Mouse (Mus musculus) CH12F3 (cell line): ENCODE measurements around the gene Zscan10.

Experiments used
- in situ Hi-C: fragments of 300-500 bp; cut with MboI; formaldehyde crosslinking; loops from 2 replicates; pipeline ENCODE4 v1.14.3; 2020; ENCODE audit warnings: low sequenced_read_pairs

Gene Zscan10

DNA sequence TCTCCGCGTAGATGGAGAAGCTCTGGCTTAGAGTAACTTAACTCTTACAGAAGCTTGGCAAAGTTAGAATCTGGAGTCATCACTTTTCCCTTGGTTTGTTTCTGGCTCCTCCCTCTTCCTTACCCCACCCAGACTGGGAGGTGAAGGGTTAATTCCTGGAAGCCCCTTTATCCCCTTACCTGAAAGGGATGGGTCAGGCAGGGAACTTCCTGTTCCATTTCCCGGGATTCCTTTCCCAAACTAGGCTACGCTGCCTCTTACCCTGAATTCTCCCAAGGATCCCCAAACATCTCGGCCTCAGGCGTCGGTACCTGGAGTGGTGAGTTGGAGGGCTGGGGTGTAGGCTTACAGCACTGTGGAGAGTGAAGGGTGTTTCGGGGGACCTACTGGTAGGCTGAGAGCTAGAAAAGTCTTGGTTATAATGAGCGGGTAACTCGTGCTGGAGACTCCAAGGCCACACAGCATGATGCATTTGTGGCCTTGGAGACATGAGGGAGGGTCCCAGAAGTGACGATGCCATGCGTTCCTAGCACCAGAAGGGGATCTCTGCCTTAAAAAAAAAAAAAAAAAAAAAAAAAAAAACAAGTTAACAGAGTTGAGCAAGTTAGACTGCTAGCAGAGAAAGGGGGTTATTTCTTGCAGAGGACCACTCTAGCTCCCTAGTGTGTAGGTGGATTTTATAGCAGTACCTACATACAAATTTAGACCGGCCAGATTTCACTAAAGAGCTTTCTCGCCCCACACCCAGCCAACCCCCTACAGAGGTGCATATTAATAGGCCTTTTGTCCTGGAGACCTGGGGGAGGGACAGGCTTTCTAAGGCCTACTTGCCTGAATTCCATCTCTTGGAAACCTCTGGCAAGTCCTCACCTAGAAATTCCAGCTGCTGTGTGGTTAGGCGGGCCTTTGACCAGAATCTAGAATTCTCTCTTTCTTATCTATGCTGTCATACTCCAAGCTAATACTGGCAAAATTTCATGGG lies at the start of gene Zscan10:
Gene Zscan10, plus strand, starts transcription at position 216 of the 982 bp plus-strand sequence.
- in situ Hi-C loops, result loop anchor here (5.0 kb wide), 1 partner anchor 34 kb away; no protein-coding TSS in a partner anchor

DNA sequence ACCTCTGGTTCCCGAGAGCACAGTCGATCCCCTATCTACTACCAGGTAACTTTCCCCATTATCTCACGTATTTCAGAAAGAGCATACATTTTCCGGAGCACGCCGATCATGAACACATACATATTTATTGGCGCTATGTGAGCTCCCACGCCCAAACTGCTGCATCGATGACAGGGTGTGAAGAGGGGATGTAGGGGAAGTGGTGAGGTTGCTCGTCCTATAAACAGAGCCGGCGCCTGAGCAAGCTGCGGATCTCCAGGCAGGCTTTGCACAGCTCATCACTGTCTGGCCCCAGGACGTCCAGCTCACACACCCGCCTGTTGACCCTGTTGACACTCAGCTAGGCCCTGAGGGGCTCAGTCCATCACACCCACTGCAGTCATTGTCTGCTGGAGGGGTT lies 49.8 kb upstream of the Zscan10 start:
- in situ Hi-C loops, result no loop called here

DNA sequence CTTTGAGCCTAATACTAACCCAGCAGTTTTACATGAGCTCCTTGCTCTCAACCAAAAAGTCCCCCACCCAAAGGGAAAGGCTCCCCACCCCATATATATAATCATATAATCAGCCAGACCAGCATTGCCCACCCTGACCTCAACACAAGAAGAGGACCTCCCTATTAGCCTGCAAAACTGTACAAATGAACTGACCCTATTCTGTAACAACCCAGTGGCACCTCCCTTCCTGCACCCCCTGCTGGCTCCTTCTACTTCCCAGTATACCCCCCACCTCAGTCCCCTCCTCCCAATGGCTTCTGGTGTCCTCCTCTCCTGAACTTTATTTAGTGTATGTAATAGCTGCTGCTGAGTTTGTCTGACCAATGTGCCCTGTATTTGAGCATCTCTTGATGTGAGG lies 49.2 kb upstream of the Zscan10 start:
- in situ Hi-C loops, result no loop called here

DNA sequence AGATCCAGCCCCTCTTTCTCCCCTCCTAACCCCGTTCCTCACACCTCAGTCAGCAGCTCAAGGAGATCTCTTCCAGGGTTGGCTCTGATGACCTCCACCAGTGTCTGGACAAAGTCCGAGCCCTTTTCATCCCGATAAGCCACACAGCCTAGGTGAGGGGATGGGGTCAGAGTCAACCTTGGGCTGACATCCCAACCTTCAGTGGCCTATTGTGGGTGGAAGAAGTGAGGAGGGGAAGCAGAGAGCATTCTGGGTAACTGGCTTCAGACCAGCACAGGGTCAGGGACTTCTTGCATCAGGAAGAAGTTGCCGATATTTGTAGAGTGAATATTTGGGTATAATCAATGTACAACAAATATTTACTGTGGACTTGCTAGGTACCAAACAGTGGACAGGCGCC lies 48.7 kb upstream of the Zscan10 start:
- in situ Hi-C loops, result no loop called here

DNA sequence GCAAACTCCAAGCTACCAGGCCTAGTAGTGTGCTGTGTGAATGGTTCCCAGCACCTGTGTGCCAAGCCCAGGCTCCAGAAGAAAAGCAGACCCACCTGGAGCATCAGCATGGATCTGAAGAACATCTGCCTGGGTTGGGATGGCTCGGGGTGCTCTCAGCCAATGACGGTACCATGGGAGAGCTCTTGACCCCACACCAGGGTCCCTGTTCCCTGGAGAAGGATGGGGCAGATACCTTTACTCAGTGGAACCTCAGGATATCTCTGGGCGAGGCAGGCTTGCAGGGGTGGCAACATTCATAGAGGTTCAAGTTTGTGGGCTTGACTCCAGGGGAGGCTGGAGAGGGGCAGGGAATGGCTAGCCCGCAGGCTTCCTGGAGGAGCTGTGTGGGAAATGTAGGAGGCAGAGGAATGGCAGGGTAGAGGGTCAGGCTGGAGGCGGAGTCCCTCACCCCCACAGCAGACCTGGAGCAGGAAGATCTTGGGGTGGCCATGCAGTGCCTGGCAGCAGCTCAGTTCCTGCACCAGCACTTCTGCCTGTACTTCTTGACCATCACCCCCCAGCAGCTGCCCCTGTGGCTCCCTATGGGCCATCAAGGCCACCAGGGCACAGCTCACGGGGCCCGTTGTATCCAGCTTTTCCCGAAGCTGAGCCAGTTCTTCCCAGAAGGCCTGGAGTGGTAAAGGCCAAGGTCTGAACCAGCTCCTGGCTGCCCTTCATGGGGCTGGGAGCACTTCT lies 47.6 kb upstream of the Zscan10 start:
- in situ Hi-C loops, result no loop called here

DNA sequence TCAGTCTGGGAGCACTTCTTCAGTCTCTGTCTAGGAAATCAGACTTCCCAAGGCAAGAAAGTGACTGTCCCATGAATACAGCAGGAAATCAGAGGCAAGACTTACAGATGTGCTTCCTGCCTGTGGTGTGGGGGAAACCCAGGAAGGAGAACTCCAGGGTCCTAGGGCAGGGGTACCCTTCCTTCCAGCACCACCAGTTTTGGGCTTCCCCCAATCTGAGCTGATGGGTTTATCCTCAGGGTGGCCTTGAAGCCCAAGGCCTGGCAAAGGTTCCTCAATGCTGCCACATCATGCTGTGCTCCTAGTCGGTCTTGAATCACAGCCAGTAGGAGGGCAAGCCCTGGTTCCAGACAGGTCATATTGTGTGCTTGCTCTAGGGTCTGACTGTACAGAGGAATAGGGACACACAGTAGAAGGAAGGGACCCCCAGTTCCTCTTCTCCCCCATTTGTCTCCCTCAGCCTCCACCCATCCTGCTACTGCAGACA lies 47.0 kb upstream of the Zscan10 start:
- in situ Hi-C loops, result no loop called here

DNA sequence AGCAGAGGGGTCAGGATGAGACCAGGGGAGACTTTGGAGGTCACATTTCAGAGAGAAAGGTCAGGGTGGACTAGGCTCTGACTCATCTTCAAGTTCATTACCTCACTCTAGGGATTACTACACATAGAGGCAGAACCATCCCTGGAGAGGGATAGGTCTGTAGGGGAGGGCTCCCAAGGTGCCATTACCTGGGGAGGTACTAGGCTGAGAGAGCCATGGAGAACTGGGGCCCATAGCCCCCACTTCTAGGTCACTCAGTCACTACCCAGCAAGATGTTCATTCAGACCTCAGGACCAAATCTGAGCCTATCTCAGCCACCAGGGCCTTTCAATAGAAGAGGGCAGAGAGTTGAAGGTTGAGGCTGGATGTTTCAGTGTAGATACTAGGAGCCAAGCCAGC lies 46.3 kb upstream of the Zscan10 start:
- in situ Hi-C loops, result no loop called here

DNA sequence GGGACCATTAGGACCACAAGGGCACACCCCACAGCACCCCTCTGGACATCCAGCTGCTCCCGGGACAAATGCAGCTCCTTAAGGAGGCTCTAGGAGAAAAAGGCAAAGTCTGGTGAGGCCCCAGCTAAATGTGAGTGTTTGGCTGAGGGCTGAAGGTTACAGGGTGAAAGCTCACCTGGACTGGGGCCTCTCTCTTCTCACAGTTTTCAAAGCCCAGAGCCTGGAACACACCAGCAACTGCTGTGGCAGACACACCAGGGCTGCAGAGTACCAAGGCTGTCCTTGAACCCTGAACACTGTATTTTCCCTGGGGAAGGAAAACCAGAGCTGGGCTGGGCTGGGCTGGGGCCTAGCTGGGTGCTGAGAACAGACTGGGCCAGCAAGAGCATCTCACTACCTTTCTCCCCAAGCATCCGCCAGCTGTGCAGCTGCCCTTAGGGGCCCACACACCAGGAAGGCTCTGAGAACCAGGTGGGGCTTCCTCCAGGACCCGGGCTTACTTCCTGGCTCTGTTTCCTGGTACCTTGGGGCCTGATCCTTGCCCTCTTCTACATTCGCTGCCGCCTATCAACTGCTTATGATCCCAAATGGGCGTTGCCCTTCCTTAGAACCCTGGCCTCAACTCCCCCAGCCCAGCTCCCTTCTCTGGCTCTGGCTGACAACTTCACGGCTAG lies 45.3 kb upstream of the Zscan10 start:
- in situ Hi-C loops, result no loop called here

DNA sequence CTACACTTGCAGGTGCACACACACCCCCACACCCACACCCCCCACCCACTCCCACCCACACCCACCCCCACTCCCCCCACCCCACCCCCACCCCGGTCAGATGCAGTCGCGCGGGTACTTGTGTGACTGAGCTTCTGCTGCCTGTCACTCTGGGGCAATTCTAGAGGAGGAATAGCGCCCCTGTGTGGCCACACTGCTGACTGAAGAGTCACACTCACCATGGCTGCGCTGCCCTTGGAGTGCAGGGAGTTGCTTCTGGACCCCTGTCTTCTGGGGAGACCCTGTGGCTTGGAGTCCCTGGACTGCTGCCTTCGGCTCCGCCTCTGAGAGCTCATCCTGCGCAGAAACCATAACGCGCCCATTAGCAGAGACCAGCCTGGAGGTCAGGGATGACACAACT lies 40.9 kb upstream of the Zscan10 start:
- in situ Hi-C loops, result no loop called here

DNA sequence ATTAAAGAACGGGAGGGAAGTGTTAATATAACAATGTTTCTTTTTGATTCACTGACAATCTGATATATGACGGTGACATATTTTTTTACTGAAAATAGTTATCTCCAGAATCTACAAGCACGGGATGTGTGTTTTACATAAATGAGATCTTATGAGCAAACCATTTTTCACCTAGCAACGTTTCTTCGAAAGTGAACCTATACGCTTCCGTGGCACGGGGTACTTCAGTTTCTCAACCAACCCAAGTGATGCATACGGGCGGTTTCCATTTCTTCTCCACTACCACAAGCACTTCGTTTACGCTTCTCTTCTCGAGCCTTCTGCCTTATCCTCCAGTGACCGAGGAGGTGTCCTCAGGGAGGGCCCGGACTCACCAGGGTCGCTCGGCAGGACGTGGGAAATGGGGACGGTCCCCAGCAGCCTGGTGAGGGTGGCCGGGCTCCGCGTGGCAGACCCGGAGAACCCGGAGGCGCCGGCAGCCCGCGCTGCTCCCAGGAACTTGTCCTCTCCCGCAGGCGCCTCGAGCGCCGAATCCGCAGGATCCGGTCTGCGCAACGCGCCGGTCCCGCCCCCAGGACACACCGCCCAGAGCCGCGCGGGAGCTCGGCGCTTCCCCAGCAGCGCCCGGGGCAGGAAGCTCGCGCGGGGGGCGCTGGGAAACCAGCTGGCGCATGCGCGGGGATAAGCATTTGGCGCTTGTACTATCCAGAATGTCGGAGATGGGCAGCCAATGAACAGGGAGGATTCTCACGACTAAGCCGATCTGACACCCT lies 36.9 kb upstream of the Zscan10 start, which contains the start of gene Zfp213:
Gene Zfp213, minus strand, starts transcription at position 644 of the 773 bp plus-strand sequence.
- in situ Hi-C loops, result no loop called here

DNA sequence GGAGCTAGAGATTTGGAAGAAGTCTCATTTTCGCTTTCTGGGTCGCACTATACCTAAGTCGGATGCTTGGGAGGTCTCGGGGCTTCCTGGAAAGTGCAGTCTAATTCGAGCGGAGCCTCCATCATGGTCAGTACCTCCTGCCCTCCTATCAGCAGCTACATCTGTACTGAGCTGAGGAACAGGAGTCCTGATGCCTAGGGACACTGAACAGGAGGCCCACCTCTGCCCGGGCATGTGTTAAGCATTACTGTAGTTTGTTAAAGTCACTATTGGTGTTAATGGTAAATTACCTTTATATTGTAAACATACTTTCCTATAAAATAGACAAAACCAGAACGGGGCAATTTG lies 36.3 kb upstream of the Zscan10 start:
- in situ Hi-C loops, result no loop called here

DNA sequence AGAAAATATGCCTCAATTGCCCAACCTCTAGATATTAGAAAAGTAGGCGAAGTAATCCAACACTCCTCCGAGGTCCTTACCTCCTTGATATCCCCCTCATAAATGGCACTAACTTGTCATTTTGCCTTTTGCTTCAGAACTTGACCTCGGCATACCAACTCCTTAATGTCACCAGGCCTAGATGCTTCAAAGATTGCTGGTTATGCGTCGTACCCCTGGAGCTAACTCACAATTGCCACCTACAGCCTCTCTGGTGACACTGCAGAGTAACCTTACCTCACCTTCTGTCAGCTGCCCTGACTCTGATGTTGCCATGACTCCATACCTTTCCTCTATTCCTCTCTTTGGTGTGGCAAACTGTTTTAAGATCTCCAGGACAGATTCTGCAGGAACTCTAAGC lies 33.9 kb upstream of the Zscan10 start:
- in situ Hi-C loops, result loop anchor here (5.0 kb wide), 1 partner anchor 36 kb away; the partner anchor contains the start of gene Zscan10

DNA sequence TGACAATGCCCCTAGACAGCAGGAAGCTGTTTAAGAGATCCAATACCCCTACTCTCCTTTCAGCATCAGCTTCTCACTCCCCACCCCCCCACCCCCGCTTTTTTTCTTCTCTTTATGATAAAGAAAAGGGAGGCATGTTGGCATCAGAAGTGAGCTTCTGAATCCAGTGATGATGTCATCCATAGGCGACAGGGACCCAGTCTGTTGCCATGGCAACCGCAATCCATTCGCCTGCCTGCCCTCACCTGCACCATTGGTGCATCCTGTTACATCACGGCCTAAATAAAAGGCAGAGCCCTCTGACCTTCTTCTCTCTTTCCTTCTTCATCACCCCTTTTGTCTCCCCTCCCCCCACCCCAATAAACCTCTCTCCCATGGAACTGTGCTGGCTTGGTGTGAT lies 32.3 kb upstream of the Zscan10 start:
- in situ Hi-C loops, result loop anchor here (5.0 kb wide), 1 partner anchor 34 kb away; the partner anchor contains the start of gene Zscan10

DNA sequence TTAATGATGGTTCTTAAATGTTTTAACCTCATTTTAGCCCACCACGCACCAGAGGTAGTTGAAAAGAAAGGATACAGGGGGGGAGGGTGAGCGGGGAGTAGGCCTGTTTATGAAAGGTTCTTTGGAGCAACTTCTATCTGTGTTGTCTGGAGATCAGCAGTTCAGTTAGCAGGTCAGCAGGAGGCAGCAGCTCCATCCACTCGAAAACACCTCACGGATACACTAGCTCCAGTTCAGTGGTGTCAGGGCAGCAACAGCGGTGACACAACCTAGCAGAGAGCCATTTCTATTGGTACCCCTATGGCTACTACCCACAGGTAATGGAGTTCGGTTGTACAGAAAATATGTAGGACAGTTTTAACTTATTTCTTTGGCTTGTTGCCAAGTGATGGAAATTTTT lies 30.6 kb upstream of the Zscan10 start:
- in situ Hi-C loops, result no loop called here

DNA sequence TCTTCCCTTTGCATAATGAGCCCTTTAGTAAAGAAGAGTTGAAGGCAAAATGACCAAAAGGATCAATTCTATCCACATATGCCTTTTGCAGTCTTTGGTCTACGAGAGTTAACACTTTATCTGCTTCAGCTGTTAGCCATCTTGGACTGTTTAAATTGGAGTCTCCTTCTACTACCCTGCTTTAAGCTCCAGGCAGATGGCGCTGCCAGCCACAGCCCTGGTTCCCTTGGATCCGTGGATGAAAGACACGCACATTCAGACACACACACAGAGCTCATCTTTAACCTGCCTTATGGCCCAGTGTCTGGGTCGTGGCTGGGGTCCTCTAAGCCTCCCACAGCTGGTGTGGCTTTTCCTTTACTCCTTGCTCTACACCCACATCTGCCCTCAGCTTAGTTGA lies 29.6 kb upstream of the Zscan10 start:
- in situ Hi-C loops, result no loop called here

DNA sequence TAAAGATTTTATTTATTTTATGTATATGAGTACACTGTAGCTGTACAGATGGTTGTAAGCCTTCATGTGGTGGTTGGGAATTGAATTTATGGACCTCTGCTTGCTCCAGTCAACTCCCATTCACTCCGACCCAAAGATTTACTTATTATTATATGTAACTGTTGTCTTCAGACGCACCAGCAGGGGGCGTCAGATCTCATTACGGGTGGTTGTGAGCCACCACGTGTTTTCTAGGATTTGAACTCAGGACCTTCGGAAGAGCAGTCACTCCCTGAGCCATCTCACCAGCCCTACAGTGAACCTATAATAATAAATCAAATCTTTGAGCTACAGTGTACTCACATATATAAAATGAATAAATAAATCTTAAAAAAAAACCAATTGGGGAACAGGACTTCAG lies 28.6 kb upstream of the Zscan10 start:
- in situ Hi-C loops, result no loop called here

DNA sequence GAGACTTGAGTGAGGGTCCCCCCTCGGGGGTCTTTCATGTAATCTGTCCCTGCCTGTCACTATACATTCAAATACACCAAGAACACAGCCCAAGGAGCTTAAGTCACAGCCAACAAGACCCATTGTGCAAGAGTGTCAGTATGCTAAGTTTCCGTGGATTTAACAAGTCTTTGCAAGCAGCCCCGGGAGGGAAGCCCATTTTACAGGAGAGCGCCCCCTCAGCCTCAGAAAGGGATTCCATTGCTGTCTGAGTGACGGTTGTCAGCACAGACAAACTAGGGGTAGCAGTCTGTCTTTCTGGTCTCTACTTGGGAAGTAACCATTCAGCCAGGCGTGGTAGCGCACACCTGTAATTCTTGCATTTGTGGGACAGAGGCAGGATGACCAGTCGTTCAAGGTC lies 26.5 kb upstream of the Zscan10 start:
- in situ Hi-C loops, result no loop called here

DNA sequence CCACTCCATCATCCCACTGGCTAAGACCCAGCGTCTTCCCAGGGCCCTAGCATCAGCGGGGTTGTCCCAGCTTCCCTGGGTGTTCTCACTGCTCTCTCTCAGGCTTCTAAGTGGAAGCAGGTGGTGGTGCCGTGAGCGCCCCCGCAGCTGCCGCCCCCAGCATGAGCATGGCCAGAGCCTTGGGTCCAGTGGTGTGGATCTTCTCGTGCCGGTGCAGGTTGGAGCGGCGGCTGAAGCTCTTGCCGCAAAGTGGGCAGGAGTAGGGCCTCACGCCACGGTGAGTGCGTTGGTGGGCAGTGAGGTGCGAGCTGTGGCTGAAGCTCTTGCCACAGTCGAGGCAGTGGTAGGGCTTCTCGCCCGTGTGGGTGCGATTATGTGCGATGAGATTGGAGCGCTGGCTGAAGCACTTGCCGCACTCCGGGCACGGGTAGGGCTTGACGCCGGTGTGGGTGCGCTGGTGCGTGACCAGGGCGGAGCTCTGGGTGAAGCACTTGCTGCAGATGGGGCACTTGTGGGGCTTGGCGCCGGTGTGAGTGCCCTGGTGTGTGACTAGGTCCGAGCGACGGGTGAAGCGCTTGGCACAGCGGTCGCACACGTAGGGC lies 24.6 kb upstream of the Zscan10 start:
- in situ Hi-C loops, result no loop called here

DNA sequence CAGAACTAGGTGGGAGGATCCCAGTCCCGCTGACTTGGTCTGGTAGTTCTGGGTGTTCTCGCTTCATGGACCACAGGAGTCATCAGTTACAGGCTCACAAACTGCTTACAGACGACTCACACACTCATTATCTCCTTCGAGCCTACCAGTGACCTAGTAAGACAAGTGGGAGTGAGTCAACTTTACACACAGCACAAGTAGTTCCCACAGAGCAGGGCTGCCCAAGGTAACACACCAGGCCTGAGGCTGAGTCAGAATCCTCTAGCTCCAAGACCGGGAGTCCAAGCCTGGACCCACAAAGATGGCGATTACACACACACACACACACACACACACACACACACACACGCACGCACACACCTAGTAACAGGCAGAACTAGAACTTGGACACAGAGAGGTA lies 15.9 kb upstream of the Zscan10 start:
- in situ Hi-C loops, result no loop called here
